Mouse (Mus musculus) gastrocnemius, adult 18-20 months (tissue): ENCODE data around the gene Vrk3. TPM values are rescaled to one million over a fixed set of nuclear protein-coding genes. Genes with fewer than 3 reads are reported as not detected.

Experiments
- DNase-seq: peaks from one replicate; pipeline ENCODE4 v3.0.0; 2021; ENCODE audit warnings: low spot score
- total RNA-seq, 2 experiments: library from RNA; stranded (reverse); gene quantifications; 2 replicates each; pipeline ENCODE4 v1.2.3; 2021

Vrk3 gene
- total RNA-seq, 2 experiments from 2014 or later = 19.5 to 19.8 TPM

- DNase-seq = no peak
Observed at GRCm38 (mm10) chr7:44757164-44757563, 9.0 kb downstream of the Vrk3 start.

GRCm38 (mm10) chr7:44760366-44760765 lies 12.2 kb downstream of the Vrk3 start:
- DNase-seq = no peak

DNA sequence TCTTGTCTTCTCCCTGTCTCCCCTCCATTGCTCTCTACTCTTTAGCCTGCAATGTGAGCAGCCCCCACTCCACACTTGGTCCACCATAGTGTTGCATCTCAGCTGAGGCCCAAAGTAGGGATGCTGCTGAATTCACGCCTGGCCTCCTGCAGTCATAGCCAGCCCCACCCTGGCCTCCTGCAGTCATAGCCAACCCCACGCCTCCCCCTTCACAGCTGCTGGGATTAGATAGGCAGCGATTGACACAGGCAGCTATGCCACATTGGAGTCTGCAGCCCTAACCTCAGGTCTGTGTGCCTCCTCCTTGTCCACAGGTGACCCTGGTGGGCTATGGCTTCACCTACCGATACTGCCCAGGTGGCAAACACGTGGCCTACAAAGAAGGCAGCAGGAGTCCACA lies 19.9 kb downstream of the Vrk3 start:
- no peak for DNase-seq

DNA sequence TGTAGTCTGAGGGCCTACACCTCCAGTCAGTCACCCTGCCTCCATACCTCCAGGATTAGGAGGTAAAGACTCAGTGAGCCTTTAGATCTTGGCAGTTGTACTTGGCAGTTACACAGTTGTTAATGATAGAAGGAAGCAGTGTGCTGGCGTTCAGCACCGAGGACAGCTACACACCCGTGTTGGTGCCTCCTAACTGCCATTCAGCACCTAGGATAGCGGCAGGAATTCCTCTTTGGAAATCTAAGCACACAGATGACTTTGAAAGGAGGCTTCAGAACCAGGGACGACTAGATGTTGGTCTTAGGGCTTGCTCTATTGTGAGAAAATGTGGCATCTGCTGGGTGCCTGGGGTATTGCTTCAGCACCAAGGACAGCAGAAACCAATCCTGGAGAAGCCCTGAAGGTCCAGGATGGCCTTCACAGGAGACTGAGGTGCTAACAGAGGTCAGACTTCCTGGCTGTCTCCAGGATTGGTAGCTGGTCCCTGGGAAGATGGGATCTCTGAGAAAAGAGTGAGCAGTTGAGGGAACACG lies 21.9 kb downstream of the Vrk3 start:
- peak; percentile 68 for DNase-seq

DNA sequence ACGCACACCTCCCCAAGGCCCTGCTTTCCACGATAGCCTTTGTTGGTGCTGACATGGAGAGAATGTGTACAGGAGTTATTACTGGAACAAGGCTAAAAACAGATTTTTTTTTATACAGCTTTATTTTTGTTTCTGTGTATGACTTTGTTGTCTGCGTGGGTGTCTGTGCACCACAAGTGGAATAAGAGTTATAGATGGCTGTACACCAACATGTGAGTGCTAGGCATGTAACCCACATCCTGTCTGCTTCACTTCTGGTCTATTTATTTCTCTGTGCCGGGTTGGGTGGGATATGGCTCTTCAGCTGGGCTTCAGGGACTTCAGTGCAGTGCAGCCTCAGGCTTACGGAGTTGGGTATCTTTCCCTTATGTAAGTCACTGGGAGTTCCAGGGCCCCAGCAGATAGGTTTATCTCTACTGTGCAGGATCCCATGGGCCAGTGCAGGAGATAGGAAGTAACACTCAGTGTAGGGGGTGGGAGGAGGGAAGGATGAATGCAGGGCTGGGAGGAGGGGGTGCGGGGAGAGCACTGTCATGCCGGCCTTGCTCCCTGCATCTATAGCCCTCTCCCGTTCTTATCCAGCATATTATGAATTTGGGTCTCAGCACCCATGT lies 24.5 kb downstream of the Vrk3 start:
- DNase-seq = no peak

- no peak for DNase-seq
Observed at GRCm38 (mm10) chr7:44776849-44777498, 28.8 kb downstream of the Vrk3 start.

DNA sequence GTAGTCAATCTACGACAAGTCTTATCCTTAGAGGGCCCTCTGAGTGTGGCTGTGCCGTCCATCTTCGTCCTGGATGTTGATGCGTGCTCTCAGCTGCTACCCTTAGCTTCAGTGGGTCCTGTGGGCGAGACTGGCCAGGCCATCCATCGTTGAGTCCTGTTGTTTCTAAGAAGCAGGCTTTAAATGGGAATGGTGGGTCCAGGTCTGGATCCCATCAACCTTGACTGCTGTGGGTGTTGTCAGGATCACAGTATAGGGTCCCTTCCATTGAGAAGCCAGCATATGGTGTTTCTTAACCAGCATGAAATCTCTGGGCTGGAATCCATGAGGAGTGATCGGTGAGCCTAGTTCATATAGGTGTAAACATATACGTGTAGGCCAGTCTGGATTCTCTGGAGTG lies 31.9 kb downstream of the Vrk3 start:
- DNase-seq = no peak

- DNase-seq = no peak
Observed at GRCm38 (mm10) chr7:44789531-44789930, 41.3 kb downstream of the Vrk3 start.

GRCm38 (mm10) chr7:44790066-44790465 lies 41.9 kb downstream of the Vrk3 start:
- no peak for DNase-seq

DNA sequence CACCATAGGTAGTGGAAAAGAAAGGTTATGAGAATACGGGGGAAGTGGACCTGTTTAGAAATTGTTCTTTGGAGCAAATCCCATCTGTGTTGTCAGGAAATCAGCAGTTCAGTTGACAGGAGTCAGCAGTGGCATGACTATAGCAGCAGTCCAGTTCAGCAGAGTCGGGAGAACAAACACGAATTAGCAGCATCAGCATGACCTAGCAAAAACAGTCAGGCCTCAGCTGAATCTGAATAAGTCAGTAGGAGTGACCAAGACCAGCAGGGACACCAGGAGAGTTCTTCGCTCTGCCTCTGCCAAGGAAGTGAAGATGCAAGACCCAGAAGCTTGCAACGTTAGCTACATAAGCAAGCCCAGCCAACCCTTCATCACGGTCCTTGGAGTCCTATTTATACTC lies 44.6 kb downstream of the Vrk3 start:
- DNase-seq = no peak

- DNase-seq = no peak
Observed at GRCm38 (mm10) chr7:44808927-44809326, 60.7 kb downstream of the Vrk3 start.

DNA sequence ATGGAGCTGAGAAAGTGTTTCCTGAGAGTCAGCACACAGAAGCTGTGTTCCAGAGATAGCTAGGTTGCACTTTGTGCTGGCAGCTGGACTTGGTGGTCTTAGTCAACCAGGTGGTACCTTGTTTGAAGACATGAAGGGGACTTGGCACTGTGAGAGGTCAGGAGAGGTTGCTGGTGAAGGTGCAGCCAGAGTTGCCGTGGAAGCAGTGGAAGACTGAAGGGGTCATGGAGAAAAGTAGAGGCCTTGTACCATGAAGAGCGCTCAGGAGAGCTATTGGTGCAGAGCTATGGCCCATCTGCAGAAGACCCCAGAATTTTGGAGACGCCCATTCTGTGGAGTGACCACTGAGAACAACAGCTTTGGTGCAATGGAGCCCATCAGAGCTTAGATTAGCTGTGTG lies 61.3 kb downstream of the Vrk3 start:
- DNase-seq = no peak

- no peak for DNase-seq
Observed at GRCm38 (mm10) chr7:44810365-44810764, 62.2 kb downstream of the Vrk3 start.

- no peak for DNase-seq
Observed at GRCm38 (mm10) chr7:44810819-44811557, 62.8 kb downstream of the Vrk3 start.

DNA sequence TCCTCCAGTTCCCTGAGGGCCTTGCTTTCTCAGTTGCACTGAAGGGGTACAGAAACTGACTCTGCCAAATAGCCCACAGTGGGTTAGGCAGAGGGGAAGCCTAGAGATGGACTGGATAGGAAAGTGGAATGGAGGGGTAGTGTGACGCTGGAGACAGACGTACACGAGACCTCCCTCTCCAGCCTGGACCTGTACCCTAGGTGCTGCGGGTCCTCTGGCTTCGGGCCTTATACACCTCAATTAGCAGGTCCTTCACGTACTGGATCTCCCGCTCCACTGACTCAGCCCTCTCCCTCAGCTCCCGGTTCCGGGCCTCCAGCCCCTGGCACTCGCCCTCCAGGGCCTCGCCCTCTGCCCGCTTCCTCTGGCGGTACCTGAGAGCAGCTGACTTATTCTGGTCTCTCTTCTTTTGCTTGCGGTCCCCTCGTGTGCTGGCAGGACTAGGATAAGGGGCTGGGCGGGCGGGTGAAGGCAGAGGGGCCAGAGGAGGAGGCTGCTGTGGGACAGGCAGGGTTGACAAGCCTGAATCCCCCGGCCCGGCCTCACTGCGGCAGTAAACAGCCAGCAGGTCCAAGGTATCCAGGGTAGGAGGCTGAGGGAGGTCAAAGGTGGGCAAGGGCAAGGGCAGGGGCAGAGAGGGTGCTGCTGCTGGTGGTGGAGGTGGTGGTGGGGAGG lies 64.6 kb downstream of the Vrk3 start:
- DNase-seq = no peak

- DNase-seq = no peak
Observed at GRCm38 (mm10) chr7:44813985-44814384, 65.8 kb downstream of the Vrk3 start.

- no peak for DNase-seq
Observed at GRCm38 (mm10) chr7:44814423-44814822, 66.2 kb downstream of the Vrk3 start.

DNA sequence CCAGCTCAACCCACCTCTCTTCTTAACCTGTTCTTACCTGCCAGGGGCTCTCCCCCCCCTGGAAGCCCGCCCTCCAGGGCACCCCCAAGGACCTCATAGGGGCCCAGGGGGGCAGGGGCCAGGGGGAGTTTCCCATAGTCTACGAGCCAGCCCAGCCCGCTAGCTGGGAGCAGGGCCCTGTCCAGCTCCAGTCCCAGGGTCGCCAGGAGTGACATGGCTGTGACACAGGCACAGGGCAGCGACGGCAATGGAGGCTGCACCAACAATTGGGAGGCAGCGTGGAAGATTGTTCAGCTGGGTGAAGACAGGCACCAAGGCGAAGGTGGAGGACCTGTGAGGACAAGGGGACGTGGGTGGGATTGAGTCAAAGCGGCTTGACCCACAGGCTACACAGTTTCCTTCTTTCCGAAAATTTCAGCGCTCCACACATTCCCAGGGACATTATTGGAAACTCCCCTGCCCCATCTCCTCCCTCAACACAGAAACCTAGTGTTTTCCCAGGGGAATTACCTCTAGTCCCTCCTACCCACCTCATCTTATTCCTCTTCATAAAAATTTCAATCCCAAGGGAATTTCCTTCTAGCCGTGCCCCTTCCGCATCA lies 66.8 kb downstream of the Vrk3 start:
- DNase-seq = no peak

DNA sequence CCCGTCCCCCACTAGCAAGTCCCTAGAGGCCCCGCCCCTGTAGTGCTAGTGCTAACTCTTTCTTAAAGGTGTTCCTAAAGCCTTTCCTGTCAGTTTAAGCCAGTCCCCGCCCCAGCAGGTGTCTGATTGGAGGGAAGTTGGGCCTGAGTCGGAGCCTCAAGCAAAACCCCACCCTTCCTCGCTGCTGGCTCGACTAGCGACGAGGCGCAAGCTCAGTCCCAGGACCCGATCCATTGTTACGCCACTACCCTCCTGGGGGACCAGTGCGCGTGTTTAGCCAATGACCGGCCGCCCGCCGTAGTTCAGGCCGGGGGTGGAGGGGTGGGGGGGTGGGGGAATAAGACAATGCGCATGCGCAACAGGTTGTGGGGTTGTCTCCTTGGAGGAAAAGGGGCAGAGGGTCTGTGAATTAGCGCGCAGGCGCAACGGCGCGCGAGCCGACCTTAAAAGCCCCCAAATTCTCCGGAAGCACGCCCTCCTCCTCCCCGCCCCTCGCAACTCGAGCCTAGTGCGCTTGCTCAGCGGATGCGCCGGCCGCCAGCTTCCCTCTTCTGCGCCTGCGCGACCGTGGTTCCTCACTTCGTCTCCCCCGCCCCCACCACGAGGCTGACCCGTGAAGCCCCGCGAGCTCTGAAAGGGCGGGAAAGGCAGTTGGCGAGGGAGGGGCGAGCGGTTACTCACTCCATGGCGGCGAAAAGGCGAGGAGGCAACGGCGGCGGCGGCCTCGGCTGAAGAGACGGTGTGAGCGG lies 67.7 kb downstream of the Vrk3 start, which contains the start of the genes Nup62 and Il4i1:
Gene Nup62 (plus strand): TSS at position 368 of the 749 bp plus-strand sequence.
Gene Il4i1 (plus strand): TSS at position 667 of the 749 bp plus-strand sequence.
- peak; percentile 98 for DNase-seq

- peak; percentile 68 for DNase-seq
Observed at GRCm38 (mm10) chr7:44816470-44817021, 68.3 kb downstream of the Vrk3 start, which contains the start of gene Atf5. Gene Atf5, minus strand, starts transcription at chr7:44816658.
